Mouse (Mus musculus): ENCODE data around the gene Gm6169.

DNA sequence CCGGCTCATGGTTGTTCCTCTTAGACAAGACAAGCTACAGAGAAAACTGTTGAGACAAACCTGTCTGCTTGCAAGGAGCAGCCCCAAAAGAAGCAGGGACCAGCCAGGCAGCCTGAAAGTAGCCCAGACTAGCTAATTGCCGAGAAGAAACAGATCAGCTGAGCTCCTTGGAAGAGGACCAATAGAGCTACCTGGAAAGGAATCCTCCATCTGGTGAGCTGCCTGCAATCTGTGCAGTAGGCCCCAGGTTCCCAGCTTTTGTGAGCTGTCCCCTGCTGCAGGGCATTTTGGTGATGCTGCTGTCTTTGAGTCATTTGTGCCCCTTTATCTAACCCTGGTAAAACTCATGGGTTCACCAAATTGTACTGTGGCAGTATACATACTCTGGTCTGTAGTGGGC is 18.8 kb downstream of the Gm6169 start:
- TF ChIP-seq POLR2A (IDR thresholded peaks at IDR 0.05; ENCODE audit: borderline replicate concordance, extremely low read depth, insufficient read depth, insufficient read length, poor library complexity, severe bottlenecking) (no peak), CTCF (IDR thresholded peaks at IDR 0.05; ENCODE audit: borderline replicate concordance, extremely low read depth, insufficient read depth, insufficient read length) (no peak)
